Mouse (Mus musculus) adrenal gland, adult 18-20 months (tissue): ENCODE results near the gene Desi1. TPM values are rescaled to one million over a fixed set of nuclear protein-coding genes. Genes with fewer than 3 reads are reported as not detected.
"Not testable (repeated sequence)": the region's sequence is repeated elsewhere in the genome, so short reads cannot be mapped to it uniquely, and the experiment has no call there.

Source experiments
- DNase-seq, 2 experiments: peaks; one replicate each; pipeline ENCODE4 v3.0.0; 2021 to 2022; ENCODE audit warnings: low spot score in 2 of 2
- total RNA-seq, 2 experiments: library from RNA; stranded (reverse); gene quantifications; 1 replicate in 1 of 2; 2 replicates in 1 of 2; pipeline ENCODE4 v1.2.3; 2021

Desi1 gene
- total RNA-seq, 2 experiments from 2014 or later, result 52.7 to 123 TPM

GRCm38 (mm10) chr15:82022535-82023088, 11.1 kb downstream of the Desi1 start:
- DNase-seq, result peak; percentile 33 to 45

GRCm38 (mm10) chr15:82019288-82019687, 14.4 kb downstream of the Desi1 start:
- no peak for DNase-seq

GRCm38 (mm10) chr15:82017461-82017860, 16.2 kb downstream of the Desi1 start:
- DNase-seq, result no peak

- no peak for DNase-seq
Observed at GRCm38 (mm10) chr15:82016830-82017229, 16.8 kb downstream of the Desi1 start.

GRCm38 (mm10) chr15:82016101-82016808, 17.4 kb downstream of the Desi1 start:
- peak; percentile 100 for DNase-seq

- DNase-seq, result peak; percentile 30 to 33
Observed at GRCm38 (mm10) chr15:82015392-82016100, 18.1 kb downstream of the Desi1 start.

GRCm38 (mm10) chr15:82014745-82015391, 18.8 kb downstream of the Desi1 start:
- DNase-seq, result no peak

- DNase-seq, result no peak
Observed at GRCm38 (mm10) chr15:82011947-82012346, 21.7 kb downstream of the Desi1 start.

GRCm38 (mm10) chr15:82004257-82004656, 29.4 kb downstream of the Desi1 start:
- DNase-seq, result no peak

- no peak for DNase-seq
Observed at GRCm38 (mm10) chr15:81993992-81994391, 39.7 kb downstream of the Desi1 start.

GRCm38 (mm10) chr15:81990549-81990948, 43.1 kb downstream of the Desi1 start:
- DNase-seq, result no peak

GRCm38 (mm10) chr15:81989371-81990062, 44.1 kb downstream of the Desi1 start:
- DNase-seq, result peak; percentile 80 to 84

- DNase-seq, result no peak
Observed at GRCm38 (mm10) chr15:81987646-81988045, 46.0 kb downstream of the Desi1 start, which contains the start of gene Xrcc6. Gene Xrcc6 (plus strand): TSS chr15:81987835.

GRCm38 (mm10) chr15:81985267-81986161, 48.1 kb downstream of the Desi1 start:
- no peak for DNase-seq

- no peak for DNase-seq
Observed at GRCm38 (mm10) chr15:81982173-81982572, 51.5 kb downstream of the Desi1 start.

GRCm38 (mm10) chr15:81980321-81980720, 53.3 kb downstream of the Desi1 start, which contains the start of gene 1700029P11Rik:
Gene 1700029P11Rik (plus strand): TSS chr15:81980540.
- no peak for DNase-seq

GRCm38 (mm10) chr15:81975156-81975555, 58.5 kb downstream of the Desi1 start:
- not testable (repeated sequence) for DNase-seq

- DNase-seq, result not testable (repeated sequence)
Observed at GRCm38 (mm10) chr15:81970498-81970897, 63.2 kb downstream of the Desi1 start.

- DNase-seq, result not testable (repeated sequence)
Observed at GRCm38 (mm10) chr15:81969635-81970034, 64.0 kb downstream of the Desi1 start.

- DNase-seq, result no peak
Observed at GRCm38 (mm10) chr15:81969173-81969572, 64.5 kb downstream of the Desi1 start.
